Mouse (Mus musculus) heart, embryonic 11.5 days (tissue): ENCODE data around the gene Trdmt1. TPM values are rescaled to one million over a fixed set of nuclear protein-coding genes. Genes with fewer than 3 reads are reported as not detected.

Source experiments
- ATAC-seq: fragments of 200-750 bp; cut with Nextera tagmentation; replicated peaks from 2 replicates; pipeline ENCODE4 v1.8.0; 2017; ENCODE audit warnings: moderate library complexity; ENCODE audit not compliant: insufficient number of reproducible peaks, low FRiP score, low TSS enrichment
- H3K27ac ChIP-seq: fragments of 300-500 bp; sonication (generic); 2 replicates; pipeline ENCODE4 v1.5.1; 2014; ENCODE audit warnings: mild to moderate bottlenecking, low read depth, low read length
- H3K27me3 ChIP-seq: fragments of 300-500 bp; sonication (generic); 2 replicates; pipeline ENCODE4 v1.6.1; 2014; ENCODE audit warnings: mild to moderate bottlenecking, low read length, mixed read lengths; ENCODE audit not compliant: control insufficient read depth, insufficient read depth
- H3K36me3 ChIP-seq: fragments of 300-500 bp; sonication (generic); 2 replicates; pipeline ENCODE4 v1.6.1; 2014; ENCODE audit warnings: mild to moderate bottlenecking, low read length, moderate library complexity, mixed read lengths; ENCODE audit not compliant: control insufficient read depth, insufficient read depth
- H3K4me1 ChIP-seq: fragments of 300-500 bp; sonication (generic); 2 replicates; pipeline ENCODE4 v1.6.1; 2014; ENCODE audit warnings: low read length; ENCODE audit not compliant: control insufficient read depth, insufficient read depth
- H3K4me2 ChIP-seq: fragments of 300-500 bp; sonication (generic); 2 replicates; pipeline ENCODE4 v1.6.1; 2014; ENCODE audit warnings: mild to moderate bottlenecking, moderate library complexity
- H3K4me3 ChIP-seq: fragments of 300-500 bp; sonication (generic); 2 replicates; pipeline ENCODE4 v1.5.1; 2014; ENCODE audit warnings: low read depth, low read length
- H3K9ac ChIP-seq: fragments of 300-500 bp; sonication (generic); 2 replicates; pipeline ENCODE4 v1.6.1; 2014; ENCODE audit warnings: mild to moderate bottlenecking, low read depth, low read length, moderate library complexity
- H3K9me3 ChIP-seq: fragments of 300-500 bp; sonication (generic); replicated peaks from 2 replicates; pipeline ENCODE4 v1.6.1; 2016; ENCODE audit warnings: low read length; ENCODE audit not compliant: control insufficient read depth
- WGBS: fragments of 180-500 bp; shearing (Covaris S2); extraction: QIAGEN DNeasy Blood & Tissue Kit; methylation state at CpG from one replicate; pipeline ENCODE4 v1.1.7; 2014; ENCODE audit not compliant: insufficient replicate concordance; 5-methylcytosine and 5-hydroxymethylcytosine counted together
- polyA plus RNA-seq: library from polyadenylated mRNA; unstranded; fragments of >200 nt; fragmentation: Nextera tagmentation; extraction: Ambion mirVana; gene quantifications from 2 replicates; pipeline ENCODE4 v1.2.1, GENCODE M21; 2014

Gene Trdmt1
- polyA plus RNA-seq, 1 experiment from 2014 or later: 8.2 TPM

GRCm38 (mm10) chr2:13543519-13544124, 846 bp downstream of the Trdmt1 start:
- peak; percentile 49; the same call in 1 of the 2 replicates for ATAC-seq
- H3K36me3 ChIP-seq: no peaks in the 10 kb centered on the region

GRCm38 (mm10) chr2:13539860-13540259, 4.6 kb downstream of the Trdmt1 start:
- H3K4me1 ChIP-seq: no peaks in the 10 kb centered on the region; the same call in 1 of the 2 replicates
- WGBS: 83% methylated on average over 1 of the region's 1 CpGs

More at GRCm38 (mm10) chr2:13543519-13544124, 846 bp downstream of the Trdmt1 start:
- H3K4me1 ChIP-seq: no peaks in the 10 kb centered on the region; the same call in 1 of the 2 replicates
- H3K4me3 ChIP-seq: peak overlapping the region; percentile 75
- 61% methylated on average over 8 of the region's 8 CpGs for WGBS
- H3K4me2 ChIP-seq: peak overlapping the region; percentile 75
- no peaks in the 10 kb centered on the region for H3K27me3 ChIP-seq
- H3K9ac ChIP-seq: peak overlapping the region; percentile 86
- H3K27ac ChIP-seq: peak overlapping the region; percentile 96
- no peaks in the 10 kb centered on the region for H3K9me3 ChIP-seq

GRCm38 (mm10) chr2:13538704-13539377, 5.6 kb downstream of the Trdmt1 start:
- Histone ChIP-seq H3K27ac (no peak overlapping the region), H3K9me3 (no peaks in the 10 kb centered on the region)
- ATAC-seq: no peak

More at GRCm38 (mm10) chr2:13539860-13540259, 4.6 kb downstream of the Trdmt1 start:
- Histone ChIP-seq H3K9me3 (no peaks in the 10 kb centered on the region), H3K4me3 (no peak overlapping the region), H3K36me3 (no peaks in the 10 kb centered on the region), H3K27me3 (no peaks in the 10 kb centered on the region), H3K4me2 (no peak overlapping the region), H3K27ac (no peak overlapping the region), H3K9ac (no peak overlapping the region)
- ATAC-seq: no peak

GRCm38 (mm10) chr2:13538258-13538657, 6.2 kb downstream of the Trdmt1 start:
- no peak for ATAC-seq
- H3K27me3 ChIP-seq: no peaks in the 10 kb centered on the region
- H3K9ac ChIP-seq: no peak overlapping the region
- H3K4me1 ChIP-seq: no peaks in the 10 kb centered on the region
- no peaks in the 10 kb centered on the region for H3K9me3 ChIP-seq
- no peak overlapping the region for H3K27ac ChIP-seq
- no peaks in the 10 kb centered on the region for H3K36me3 ChIP-seq
- no peak overlapping the region for H3K4me3 ChIP-seq
- 81% methylated on average over 2 of the region's 2 CpGs for WGBS
- no peak overlapping the region for H3K4me2 ChIP-seq

More at GRCm38 (mm10) chr2:13538704-13539377, 5.6 kb downstream of the Trdmt1 start:
- Histone ChIP-seq H3K4me1 (no peaks in the 10 kb centered on the region; the same call in 1 of the 2 replicates), H3K9ac (no peak overlapping the region), H3K36me3 (no peaks in the 10 kb centered on the region), H3K4me2 (no peak overlapping the region), H3K27me3 (no peaks in the 10 kb centered on the region), H3K4me3 (no peak overlapping the region)
- WGBS: 55% methylated on average over 6 of the region's 6 CpGs

- Histone ChIP-seq H3K27ac (no peak overlapping the region), H3K4me3 (no peak overlapping the region), H3K27me3 (no peaks in the 10 kb centered on the region), H3K4me1 (no peaks in the 10 kb centered on the region), H3K36me3 (no peaks in the 10 kb centered on the region), H3K9me3 (no peaks in the 10 kb centered on the region), H3K4me2 (no peak overlapping the region), H3K9ac (no peak overlapping the region)
- WGBS: 10% methylated on average over 2 of the region's 2 CpGs
- no peak for ATAC-seq
Observed at GRCm38 (mm10) chr2:13537733-13538132, 6.7 kb downstream of the Trdmt1 start.

- H3K27ac ChIP-seq: no peak overlapping the region
- no peaks in the 10 kb centered on the region for H3K9me3 ChIP-seq
- no peak overlapping the region for H3K4me3 ChIP-seq
- no peaks in the 10 kb centered on the region for H3K36me3 ChIP-seq
- no peak for ATAC-seq
- no peak overlapping the region for H3K9ac ChIP-seq
- H3K4me2 ChIP-seq: no peak overlapping the region
- no peaks in the 10 kb centered on the region for H3K27me3 ChIP-seq
- H3K4me1 ChIP-seq: no peaks in the 10 kb centered on the region
Observed at GRCm38 (mm10) chr2:13536747-13537146, 7.7 kb downstream of the Trdmt1 start.

- H3K4me1 ChIP-seq: peaks cover 6% of the 10 kb centered on the region; the same call in 1 of the 2 replicates
- ATAC-seq: no peak
- no peak overlapping the region for H3K27ac ChIP-seq
- H3K4me2 ChIP-seq: no peak overlapping the region
- no peaks in the 10 kb centered on the region for H3K36me3 ChIP-seq
- WGBS: 58% methylated on average over 6 of the region's 6 CpGs
- no peak overlapping the region for H3K9ac ChIP-seq
- no peaks in the 10 kb centered on the region for H3K27me3 ChIP-seq
- H3K4me3 ChIP-seq: no peak overlapping the region
- no peaks in the 10 kb centered on the region for H3K9me3 ChIP-seq
Observed at GRCm38 (mm10) chr2:13530639-13531038, 13.8 kb downstream of the Trdmt1 start.

GRCm38 (mm10) chr2:13529253-13529933, 15.1 kb downstream of the Trdmt1 start:
- ATAC-seq: no peak; the same call in 1 of the 2 replicates
- Histone ChIP-seq H3K36me3 (no peaks in the 10 kb centered on the region), H3K27ac (no peak overlapping the region), H3K4me1 (peaks cover 6% of the 10 kb centered on the region; the same call in 1 of the 2 replicates), H3K9me3 (no peaks in the 10 kb centered on the region), H3K9ac (no peak overlapping the region), H3K4me3 (no peak overlapping the region), H3K4me2 (no peak overlapping the region), H3K27me3 (no peaks in the 10 kb centered on the region)
- WGBS: 86% methylated on average over 3 of the region's 3 CpGs
